Mouse (Mus musculus) liver, postnatal 0 days (tissue): ENCODE results near the gene Rad50.

Experiments
- CTCF ChIP-seq: sonication (generic); IDR thresholded peaks from 2 replicates; pipeline ENCODE4 v1.5.1; 2016; ENCODE audit warnings: antibody characterized with exemption, low read depth
- EP300 ChIP-seq: IDR thresholded peaks from 2 replicates; pipeline ENCODE4 v1.6.1; 2016; ENCODE audit warnings: antibody characterized with exemption, low read depth, mild to moderate bottlenecking

DNA sequence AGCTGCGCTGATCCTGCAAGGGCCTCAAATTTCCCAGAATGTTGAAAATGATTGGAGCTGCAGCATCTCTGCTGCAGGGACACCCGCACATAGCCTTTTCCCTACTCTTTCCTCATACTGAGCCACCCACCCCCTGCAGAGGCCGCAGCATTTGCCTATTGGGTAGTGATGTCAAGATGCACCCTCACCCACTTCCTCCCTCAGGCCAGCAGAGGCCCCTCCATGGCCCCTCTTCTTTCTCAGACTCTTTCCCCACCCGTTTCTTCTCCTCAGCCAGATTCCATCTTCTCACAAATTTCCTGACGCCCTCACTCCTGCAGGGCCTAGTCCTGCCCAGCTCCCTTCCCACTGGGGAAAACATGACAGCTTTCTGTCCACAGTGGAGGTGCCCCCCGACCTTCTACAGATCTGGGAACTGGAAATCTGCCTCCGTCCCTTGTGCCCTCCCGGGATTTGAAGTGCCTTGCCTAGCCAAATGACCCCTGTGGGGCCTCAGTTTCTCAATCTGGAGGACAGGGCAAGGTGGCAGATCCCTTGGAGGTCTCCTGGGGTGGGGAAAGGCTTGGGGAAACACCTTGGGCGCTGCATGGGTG is 71.4 kb downstream of the Rad50 start:
- TF ChIP-seq CTCF: no peak
- no peak for TF ChIP-seq EP300
